Mouse (Mus musculus): ENCODE data around the gene Rpp25l.
A peak's percentile ranks its signal among the peaks of the same experiment; 100 is the strongest.
"Not testable (repeated sequence)": the region's sequence is repeated elsewhere in the genome, so short reads cannot be mapped to it uniquely, and the experiment has no call there.

The Rpp25l gene

GRCm38 (mm10) chr4:41737602-41738255, 24.4 kb upstream of the Rpp25l start:
- DNase-seq (ENCODE audit: low read depth, low spot score), result peak; percentile 62

GRCm38 (mm10) chr4:41731052-41731765, 17.9 kb upstream of the Rpp25l start, which contains the start of gene Arid3c:
Arid3c (minus strand) TSS chr4:41731142.
- no peak for DNase-seq (ENCODE audit: low read depth, low spot score)

GRCm38 (mm10) chr4:41726826-41727621, 13.7 kb upstream of the Rpp25l start:
- no peak for DNase-seq (ENCODE audit: low read depth, low spot score)

GRCm38 (mm10) chr4:41722918-41723351, 9.6 kb upstream of the Rpp25l start, which contains the start of gene Dctn3:
Dctn3 (minus strand) TSS chr4:41723170.
- peak; percentile 91 for DNase-seq (ENCODE audit: low read depth, low spot score)

- DNase-seq (ENCODE audit: low read depth, low spot score), result no peak
These were observed 3.5 kb upstream of the Rpp25l start for GRCm38 (mm10) chr4:41716834-41717233.

GRCm38 (mm10) chr4:41715596-41715995, 2.3 kb upstream of the Rpp25l start:
- no peak for DNase-seq (ENCODE audit: low read depth, low spot score)

- DNase-seq (ENCODE audit: low read depth, low spot score), result no peak
These were observed 1.7 kb upstream of the Rpp25l start for GRCm38 (mm10) chr4:41715082-41715481.

GRCm38 (mm10) chr4:41714276-41714675, 942 bp upstream of the Rpp25l start:
- peak; percentile 69 for DNase-seq (ENCODE audit: low read depth, low spot score)

- DNase-seq (ENCODE audit: low read depth, low spot score), result no peak
These were observed 725 bp downstream of the Rpp25l start for GRCm38 (mm10) chr4:41712421-41713196.

- no peak for DNase-seq (ENCODE audit: low read depth, low spot score)
These were observed 1.5 kb downstream of the Rpp25l start for GRCm38 (mm10) chr4:41711705-41712375.

- no peak for DNase-seq (ENCODE audit: low read depth, low spot score)
These were observed 3.1 kb downstream of the Rpp25l start for GRCm38 (mm10) chr4:41710229-41710628.

- peak; percentile 60 for DNase-seq (ENCODE audit: low read depth, low spot score)
These were observed 5.1 kb downstream of the Rpp25l start for GRCm38 (mm10) chr4:41708192-41708745.

- peak; percentile 75 for DNase-seq (ENCODE audit: low read depth, low spot score)
These were observed 6.3 kb downstream of the Rpp25l start for GRCm38 (mm10) chr4:41707011-41707535.

- no peak for DNase-seq (ENCODE audit: low read depth, low spot score)
These were observed 7.2 kb downstream of the Rpp25l start for GRCm38 (mm10) chr4:41705922-41706754.

- no peak for DNase-seq (ENCODE audit: low read depth, low spot score)
These were observed 8.7 kb downstream of the Rpp25l start for GRCm38 (mm10) chr4:41704651-41705050.

- DNase-seq (ENCODE audit: low read depth, low spot score), result not testable (repeated sequence)
These were observed 11.1 kb downstream of the Rpp25l start for GRCm38 (mm10) chr4:41702226-41702625.

GRCm38 (mm10) chr4:41700224-41700623, 13.1 kb downstream of the Rpp25l start:
- not testable (repeated sequence) for DNase-seq (ENCODE audit: low read depth, low spot score)

- DNase-seq (ENCODE audit: low read depth, low spot score), result not testable (repeated sequence)
These were observed 13.6 kb downstream of the Rpp25l start, which contains the start of gene Il11ra1 for GRCm38 (mm10) chr4:41699783-41700182. Il11ra1 (plus strand) TSS chr4:41699989.

GRCm38 (mm10) chr4:41698421-41699016, 14.8 kb downstream of the Rpp25l start:
- not testable (repeated sequence) for DNase-seq (ENCODE audit: low read depth, low spot score)

Data from embryo, embryonic 11.5 days (tissue).